Mouse (Mus musculus): ENCODE results near the gene Kiss1.

Gene Kiss1

DNA sequence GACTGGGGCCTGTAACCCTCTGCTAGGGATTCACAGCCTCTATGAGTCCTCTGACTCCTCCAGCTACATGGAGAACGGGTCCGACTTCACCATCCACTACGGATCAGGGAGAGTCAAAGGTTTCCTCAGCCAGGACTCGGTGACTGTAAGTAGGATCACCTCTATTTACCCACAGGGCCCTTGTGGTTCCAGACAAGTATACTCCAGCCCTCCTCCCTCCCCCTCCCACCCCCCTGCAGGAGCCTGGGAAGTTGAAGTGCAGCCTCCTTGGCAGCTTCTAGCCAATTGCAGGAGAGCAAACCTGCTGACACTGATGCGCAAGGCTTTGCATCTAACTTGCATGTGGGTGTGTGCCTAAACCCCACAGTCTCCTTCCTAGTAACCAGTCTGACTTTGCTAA lies 33.8 kb downstream of the Kiss1 start:
- in situ Hi-C loops (cut with MboI; ENCODE audit: unreplicated experiment in 2 of 2): loop anchor here (10.0 kb wide), 1 partner anchor 321 kb away; the partner anchor contains the start of gene Mdm4 (in 2 of the 2)

DNA sequence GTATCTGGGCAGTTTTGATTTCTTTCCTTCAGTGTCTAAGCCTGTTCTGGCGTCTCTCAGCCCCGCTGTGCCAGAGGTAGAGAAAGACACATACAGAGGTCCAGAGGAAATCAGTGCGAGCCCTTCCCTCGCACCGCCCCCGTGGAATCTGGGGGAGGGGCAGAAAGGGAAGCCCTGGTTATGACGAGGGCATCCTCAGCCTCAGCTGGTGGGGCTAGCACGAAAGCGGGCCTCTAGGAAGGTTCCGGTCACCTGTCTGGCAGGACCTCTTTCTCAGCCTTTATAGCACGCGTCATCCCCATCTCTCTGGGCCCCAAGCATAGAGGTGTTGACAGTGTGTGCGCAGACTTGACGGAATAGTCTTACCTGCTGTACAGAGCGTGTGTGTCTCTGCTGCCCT lies 34.2 kb downstream of the Kiss1 start:
- in situ Hi-C loops (cut with MboI; ENCODE audit: unreplicated experiment in 2 of 2): loop anchor here (10.0 kb wide), 1 partner anchor 321 kb away; the partner anchor contains the start of gene Mdm4 (in 2 of the 2)

DNA sequence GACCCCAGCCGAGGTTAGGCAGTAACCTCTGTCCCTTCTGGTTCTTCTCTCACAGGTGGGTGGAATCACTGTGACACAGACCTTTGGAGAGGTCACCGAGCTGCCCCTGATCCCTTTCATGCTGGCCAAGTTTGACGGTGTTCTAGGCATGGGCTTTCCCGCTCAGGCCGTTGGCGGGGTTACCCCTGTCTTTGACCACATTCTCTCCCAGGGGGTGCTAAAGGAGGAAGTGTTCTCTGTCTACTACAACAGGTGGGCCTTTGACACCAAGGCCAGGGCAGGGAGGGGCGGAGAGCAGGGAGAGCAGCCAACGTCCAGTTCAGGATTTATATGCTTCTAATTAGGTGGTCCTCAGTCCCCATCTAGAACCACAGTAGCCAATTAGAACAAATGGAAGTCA lies 34.7 kb downstream of the Kiss1 start:
- in situ Hi-C loops (cut with MboI; ENCODE audit: unreplicated experiment in 2 of 2): loop anchor here (10.0 kb wide), 1 partner anchor 322 kb away; the partner anchor contains the start of gene Mdm4 (in 2 of the 2)

DNA sequence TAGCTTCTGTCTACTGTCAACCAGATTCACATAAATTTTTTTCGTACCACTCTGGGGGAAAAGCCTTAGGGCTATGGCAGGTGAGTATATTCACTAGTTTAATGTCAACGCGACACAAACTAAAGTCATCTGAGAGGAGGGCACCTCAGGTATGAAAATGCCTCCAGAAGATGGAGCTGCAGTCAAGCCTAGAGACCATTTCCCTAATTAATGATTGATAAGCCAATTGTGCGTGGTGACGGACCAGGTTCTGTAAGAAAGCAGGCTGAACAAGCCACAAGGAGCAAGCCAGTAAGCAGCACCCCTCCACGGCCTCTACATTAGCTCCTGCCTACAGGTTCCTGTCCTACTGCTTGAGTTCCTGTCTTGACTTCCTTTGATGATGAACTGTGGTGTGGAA lies 39.3 kb downstream of the Kiss1 start:
- in situ Hi-C loops (cut with MboI; ENCODE audit: unreplicated experiment in 2 of 2): no loop called here

DNA sequence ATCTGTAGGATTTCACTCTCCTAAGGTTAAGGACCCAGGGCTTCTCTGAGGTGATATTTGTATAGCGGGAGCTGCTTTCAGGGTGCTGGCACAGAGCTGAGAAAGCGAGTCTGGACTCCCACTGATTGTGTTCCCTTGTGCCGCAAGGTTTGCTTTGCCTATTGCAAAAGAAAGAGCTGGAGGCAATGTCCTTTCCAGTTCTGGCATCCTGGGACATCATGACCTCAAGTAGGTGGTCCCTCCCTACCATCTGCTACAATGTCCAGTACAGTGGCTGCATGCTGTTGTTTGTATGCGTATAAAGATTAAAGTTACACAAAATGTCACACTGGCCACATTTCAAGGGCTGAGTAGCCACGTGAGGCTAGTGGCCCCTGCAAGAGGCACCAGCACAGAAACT lies 40.4 kb downstream of the Kiss1 start:
- in situ Hi-C loops (cut with MboI; ENCODE audit: unreplicated experiment in 2 of 2): no loop called here

DNA sequence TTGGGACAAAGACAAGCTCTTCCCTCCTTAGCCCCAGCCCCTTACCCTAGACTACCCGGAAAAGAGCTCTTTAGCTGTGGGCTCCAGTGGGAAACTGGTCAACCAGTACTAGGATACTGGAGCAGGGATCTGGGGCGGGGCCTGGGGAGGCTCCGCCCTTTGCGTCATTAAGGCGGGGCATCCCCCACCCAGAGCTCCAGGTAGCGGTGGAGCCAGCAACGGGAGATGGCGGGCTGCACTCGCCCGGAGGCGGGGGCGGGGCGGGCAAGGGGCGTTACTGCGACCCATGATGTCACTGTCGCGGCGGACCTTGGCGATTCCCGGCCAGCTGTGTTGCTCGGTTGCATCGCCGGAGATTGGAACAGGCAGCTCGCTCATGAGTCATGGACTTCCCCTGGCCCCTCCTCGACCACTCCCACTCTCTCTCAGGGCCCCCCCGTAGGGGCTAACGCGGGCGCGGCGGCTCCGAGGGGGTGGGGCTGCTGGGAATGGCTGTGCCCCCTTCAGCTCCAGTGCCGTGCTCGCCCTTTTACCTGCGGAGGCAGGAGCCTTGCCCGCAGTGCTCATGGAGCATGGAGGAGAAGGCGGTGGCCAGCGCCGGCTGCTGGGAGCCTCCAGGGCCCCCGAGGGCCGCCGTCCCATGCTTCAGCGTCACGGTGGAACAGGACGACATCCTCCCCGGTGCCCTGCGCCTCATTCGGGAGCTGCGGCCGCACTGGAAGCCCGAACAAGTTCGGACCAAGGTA lies 41.8 kb downstream of the Kiss1 start, which contains the start of gene Etnk2:
Gene Etnk2 (plus strand): TSS at position 297 of the 746 bp plus-strand sequence.
- in situ Hi-C loops (cut with MboI; ENCODE audit: unreplicated experiment in 2 of 2): no loop called here

DNA sequence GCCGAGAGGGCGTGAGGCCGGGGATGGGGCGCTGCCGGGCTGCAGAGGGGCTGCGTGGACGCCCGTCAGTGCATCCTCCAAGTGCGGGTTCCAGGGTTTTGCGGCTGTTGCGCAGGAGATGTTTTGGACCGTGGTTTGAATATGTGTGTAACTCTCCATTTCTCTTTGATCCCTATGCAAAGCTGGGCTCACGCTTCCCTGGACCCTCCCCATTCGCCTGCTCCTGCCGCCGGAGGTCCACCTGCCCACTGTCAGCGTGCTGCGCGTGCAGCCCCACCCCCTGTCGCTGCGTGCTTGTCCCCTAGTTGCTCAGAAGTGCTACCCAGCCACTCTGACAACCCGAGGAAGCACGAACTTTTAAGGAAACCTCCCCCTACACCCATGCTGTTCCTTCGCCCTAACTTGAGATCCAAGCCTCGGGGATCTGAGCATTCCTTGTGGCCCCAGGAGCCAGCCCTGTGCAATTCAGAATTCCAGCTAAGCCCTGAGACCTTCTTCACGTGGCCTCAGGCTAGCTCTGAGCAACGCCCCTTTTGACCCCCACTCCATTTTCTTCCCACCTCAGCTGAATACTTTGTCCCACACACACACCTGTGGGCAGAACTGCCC lies 42.5 kb downstream of the Kiss1 start:
- in situ Hi-C loops (cut with MboI; ENCODE audit: unreplicated experiment in 2 of 2): no loop called here

DNA sequence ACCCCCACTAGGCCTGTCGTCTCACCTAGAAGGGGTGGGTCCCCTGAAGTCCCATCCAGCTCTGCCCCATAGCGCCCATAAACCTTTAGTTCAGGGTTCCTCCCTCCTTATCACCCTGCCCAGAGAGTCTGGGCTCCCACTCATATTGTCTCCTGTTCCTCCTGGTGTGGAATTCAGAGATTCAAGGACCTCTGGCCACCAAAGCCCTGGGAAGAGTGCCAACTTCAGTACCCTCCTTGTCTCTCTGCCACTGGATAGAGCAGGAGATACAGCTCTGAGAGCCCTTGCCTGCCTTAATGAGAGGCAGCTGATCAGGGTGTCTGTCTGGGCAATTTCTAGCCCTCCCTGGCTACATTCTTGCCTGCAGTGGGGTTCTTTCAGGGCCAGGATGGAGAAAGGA lies 43.2 kb downstream of the Kiss1 start:
- in situ Hi-C loops (cut with MboI; ENCODE audit: unreplicated experiment in 2 of 2): no loop called here

DNA sequence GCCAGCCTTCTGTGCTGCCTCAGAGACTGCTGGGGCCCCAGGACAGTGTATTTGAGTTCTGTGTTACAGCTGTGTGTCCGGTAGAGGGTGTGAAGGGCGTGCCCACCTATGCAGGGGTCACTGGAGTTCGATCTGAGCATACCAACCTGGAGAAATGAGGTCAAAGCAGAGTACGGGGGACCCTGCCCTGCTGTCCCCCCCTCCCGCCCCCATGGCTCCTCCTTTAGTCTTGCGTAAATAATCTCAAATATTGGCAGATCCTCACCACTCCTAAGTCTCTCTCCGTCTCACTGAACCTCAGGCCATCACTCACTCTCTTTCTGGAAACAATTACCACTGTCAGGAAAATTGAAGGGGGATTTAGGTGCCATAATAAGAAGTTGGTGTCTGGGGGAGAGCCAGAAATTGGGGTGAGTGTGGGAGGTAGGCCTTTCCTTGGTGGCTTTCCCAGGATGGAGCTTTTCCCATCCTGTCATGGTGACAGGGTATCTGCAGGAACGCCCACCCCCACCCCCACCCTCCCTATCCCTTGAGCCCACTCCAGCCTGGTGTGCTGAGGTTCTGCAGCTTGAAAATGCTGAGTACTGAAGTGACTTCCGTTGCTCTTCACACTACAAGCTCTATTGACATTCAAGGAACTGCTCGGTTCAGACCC lies 45.4 kb downstream of the Kiss1 start:
- in situ Hi-C loops (cut with MboI; ENCODE audit: unreplicated experiment in 2 of 2): no loop called here

DNA sequence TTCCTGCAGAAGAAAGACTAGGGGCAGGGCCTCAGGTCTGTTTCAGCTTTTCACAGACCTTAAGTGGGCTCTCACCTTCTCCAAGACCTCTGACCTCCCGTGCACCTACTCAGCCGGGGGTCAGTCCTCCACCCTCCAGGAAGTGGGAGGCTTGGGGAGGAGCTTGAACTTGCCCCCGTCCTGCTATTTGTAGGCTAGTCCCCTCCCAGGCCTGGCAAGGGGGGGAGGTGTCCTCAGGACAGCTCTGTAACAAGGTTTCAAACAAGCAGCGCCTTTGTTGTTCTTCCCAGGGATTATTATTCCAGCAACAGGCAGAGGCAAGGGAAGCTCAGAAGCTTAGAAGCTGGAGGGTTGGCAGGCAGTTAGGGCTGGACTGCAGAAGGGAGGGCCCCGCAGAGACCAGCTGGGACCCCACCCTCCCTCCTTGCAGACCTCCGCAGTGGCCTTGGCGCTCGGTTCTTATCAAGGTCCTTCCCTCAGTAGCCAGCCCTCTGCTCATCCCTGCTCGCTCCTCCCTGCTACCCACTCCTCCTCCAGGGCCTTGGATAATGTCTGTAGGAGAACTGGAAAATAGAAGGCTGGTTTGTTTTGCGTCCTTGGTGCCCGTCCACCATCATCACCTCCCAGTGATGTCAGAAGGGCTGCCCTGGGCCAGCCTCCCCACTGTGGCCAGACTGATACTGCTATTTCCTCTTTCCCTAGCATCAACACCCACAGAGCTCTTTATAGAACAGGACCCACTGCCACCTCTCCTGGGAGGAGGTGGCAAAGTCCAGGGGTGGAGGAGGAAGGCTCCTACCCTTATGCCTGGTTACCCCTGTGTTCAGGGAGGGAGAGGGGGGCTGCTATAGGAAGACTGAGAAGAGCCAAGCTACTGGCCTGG lies 46.2 kb downstream of the Kiss1 start:
- in situ Hi-C loops (cut with MboI; ENCODE audit: unreplicated experiment in 2 of 2): no loop called here

DNA sequence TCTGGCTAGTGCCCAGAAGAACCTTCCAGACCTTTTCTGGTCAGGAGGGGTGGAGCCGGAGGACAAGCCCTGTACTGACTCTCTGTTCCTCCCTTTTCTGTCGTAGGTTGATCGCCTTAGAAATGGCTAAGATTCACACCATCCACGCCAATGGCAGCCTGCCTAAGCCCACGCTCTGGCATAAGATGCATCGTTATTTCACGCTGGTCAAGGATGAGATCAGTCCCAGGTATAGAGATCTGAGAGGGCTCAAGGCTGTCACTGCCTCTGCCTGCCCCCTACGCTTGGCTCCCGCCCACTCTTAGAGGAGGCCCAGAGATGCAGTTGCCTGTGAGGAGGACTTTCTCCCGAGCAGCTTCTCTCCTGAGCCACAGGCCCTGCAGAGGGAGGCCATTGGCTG lies 47.0 kb downstream of the Kiss1 start:
- in situ Hi-C loops (cut with MboI; ENCODE audit: unreplicated experiment in 2 of 2): no loop called here

DNA sequence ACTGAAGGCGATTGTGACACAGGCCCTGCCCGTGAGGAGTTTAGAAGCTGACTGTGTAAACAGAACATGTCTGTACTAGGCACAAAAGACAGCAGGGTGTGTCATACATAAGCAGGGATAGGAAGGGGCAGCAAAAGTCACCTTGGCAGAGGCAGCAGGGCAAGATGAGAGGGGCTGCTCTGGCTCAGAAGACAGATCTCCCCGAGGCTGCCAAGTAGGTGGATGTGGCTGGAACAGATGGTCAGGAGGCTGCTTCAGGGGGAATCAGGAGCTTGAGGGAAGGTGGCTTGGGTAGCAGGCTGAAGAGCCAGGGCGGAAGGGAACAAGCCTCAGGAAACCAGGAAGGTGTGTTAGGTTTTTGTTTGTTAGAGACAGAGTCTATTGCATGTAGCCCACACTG lies 48.7 kb downstream of the Kiss1 start:
- in situ Hi-C loops (cut with MboI; ENCODE audit: unreplicated experiment in 2 of 2): loop anchor here in 1 of 2 experiments (10.0 kb wide), 2 partner anchors 56 to 196 kb away; no protein-coding TSS in a partner anchor

DNA sequence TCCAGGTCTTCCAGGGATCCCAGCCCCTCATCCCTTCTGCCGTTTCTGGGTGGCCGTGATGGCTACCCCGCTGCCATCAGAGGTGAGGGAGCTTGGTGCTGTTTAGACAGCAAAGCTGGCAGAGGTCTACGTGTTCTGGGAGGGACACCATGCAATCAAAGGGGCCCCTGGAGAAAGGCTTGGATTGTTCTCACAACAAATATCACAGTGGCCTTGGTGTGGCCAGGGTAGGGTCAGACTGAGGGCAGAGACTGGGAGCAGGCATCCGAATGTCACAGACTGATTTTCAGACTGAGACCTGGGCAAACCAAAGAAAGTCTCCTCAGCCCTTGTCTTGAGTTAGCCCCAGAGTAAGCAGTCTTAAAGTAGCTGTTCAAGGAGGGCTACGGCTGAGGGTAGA lies 49.8 kb downstream of the Kiss1 start:
- in situ Hi-C loops (cut with MboI; ENCODE audit: unreplicated experiment in 2 of 2): loop anchor here in 1 of 2 experiments (10.0 kb wide), 2 partner anchors 57 to 197 kb away; no protein-coding TSS in a partner anchor

DNA sequence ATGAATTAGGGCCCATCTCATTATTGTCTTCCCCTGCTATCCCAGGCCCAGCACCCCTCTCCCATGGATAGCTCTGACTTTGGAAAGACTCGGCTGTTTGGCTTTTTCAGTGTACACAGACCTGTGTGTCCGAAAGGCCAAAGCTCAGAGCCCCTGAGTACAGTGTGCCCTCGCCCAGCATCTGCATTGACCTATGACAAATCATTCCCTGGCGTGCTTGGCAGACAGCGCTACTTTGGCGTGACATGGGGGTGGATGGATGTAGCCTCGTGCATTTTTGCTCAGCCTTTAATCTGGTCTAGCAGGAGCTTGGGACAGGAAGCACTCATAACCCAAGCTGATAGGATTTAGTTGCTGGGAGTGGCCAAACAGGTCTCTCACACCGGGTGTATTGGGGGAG lies 50.4 kb downstream of the Kiss1 start:
- in situ Hi-C loops (cut with MboI; ENCODE audit: unreplicated experiment in 2 of 2): loop anchor here in 1 of 2 experiments (10.0 kb wide), 2 partner anchors 57 to 197 kb away; no protein-coding TSS in a partner anchor

DNA sequence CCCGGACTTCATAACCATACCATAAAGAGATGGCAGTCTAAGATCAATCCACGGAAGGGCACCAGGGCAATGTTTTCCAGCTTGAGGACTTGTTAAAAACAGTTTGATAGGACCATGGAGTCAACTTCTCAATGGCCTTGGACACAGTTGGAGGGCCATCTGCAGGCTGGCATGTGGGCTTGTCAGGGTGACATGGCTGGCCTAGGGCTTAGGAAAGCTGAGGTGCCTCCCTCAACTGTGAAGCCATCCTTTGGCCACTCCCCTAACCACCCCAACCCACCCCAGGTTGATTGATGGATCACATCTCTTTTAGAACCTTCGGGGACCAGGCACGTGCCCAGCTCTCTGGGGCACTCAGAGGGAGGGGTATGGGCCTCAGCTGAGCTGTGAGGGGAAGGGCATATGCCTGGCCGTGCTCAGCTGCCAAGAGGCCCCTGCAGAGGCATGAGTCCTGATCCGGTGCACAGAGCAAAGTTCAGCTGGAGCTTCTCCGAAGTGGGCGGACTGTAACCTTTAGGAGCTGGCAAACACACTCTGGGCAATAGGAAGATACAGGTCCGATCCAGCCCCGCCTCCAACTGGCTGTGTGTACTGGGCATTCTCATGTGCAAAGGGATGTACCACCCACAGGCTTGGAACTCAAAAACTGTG lies 54.1 kb downstream of the Kiss1 start:
- in situ Hi-C loops (cut with MboI; ENCODE audit: unreplicated experiment in 2 of 2): loop anchor here in 1 of 2 experiments (10.0 kb wide), 2 partner anchors 61 to 201 kb away; no protein-coding TSS in a partner anchor

DNA sequence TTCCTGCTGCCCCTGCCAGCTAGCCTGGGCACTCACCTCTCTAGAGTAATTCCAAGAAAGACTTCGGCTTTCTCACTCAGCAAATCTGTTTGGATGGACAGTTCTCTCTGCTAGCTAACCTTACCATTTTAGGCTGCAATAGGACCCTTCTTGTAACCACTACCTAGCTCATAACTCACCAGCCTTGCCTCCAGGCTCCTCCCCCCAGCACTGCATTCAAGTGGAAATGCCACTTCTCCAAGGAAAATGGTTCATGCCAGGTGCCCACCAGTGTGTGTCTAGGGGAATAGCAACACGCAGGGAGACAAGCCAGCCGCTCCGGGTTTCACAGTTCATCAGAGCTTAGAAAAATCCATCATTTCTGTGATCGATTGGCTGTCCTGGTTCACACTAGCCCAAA lies 55.9 kb downstream of the Kiss1 start:
- in situ Hi-C loops (cut with MboI; ENCODE audit: unreplicated experiment in 2 of 2): loop anchor here in 1 of 2 experiments (10.0 kb wide), 2 partner anchors 63 to 203 kb away; no protein-coding TSS in a partner anchor

Data from v-Abl transformed pro-B cells (cell line).